ENCODE assay signal across 24 mouse cellular contexts in the genomic region with DNA sequence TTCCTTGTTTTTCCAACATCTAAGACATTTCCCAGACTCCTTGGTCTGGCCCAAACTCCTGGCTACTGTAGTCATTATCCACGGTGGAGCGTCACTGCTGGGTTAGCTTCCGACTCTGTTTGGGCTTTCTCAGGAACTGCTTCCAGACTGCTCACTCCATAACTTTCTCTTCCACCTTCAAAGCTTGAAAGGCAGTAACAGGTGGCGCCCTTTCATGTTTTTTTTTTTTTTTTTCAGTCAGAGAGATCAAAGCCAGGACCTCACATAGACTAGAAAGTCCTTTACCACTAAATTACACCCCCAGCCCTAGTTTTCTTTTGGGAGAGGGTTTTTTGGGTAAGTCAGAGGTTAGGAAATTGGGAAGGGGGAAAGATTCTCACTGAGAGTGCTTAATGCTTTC.
"Had no signal": no experiment of that assay in that cellular context is flagged by ENCODE, and none has a peak within 500 bp of the region (broad histone marks: within the 10 kb centered on the region; RNA-seq: fewer than 3 reads in every experiment).

No protein-coding gene starts in this region.

- H3K36me3 ChIP-seq: heart, embryonic 13.5 days; heart, embryonic 15.5 days; hindbrain, embryonic 13.5 days; hindbrain, embryonic 15.5 days; kidney, embryonic 15.5 days; limb, embryonic 10.5 days; limb, embryonic 12.5 days; liver, embryonic 13.5 days had no signal

- DNase-seq: gastrocnemius, postnatal 14 days; gastrocnemius, postnatal 36 days; heart, adult 11 months; heart, adult 2 months; heart, postnatal 14 days; heart, postnatal 36 days; kidney, adult 11 months; kidney, adult 2 months; kidney, adult 9 months; kidney, postnatal 14 days; kidney, postnatal 36 days; layer of hippocampus, adult 9-11 months; layer of hippocampus, postnatal 36 days; liver; liver, embryonic 13.5 days had no signal

- H3K27me3 ChIP-seq: heart, embryonic 13.5 days; heart, embryonic 15.5 days; hindbrain, embryonic 13.5 days; hindbrain, embryonic 15.5 days; kidney, embryonic 15.5 days; limb, embryonic 12.5 days had no signal

- H3K4me3 ChIP-seq: heart, adult 2 months; heart, embryonic 13.5 days; heart, embryonic 15.5 days; hindbrain, embryonic 13.5 days; hindbrain, embryonic 15.5 days; kidney, embryonic 15.5 days; limb, embryonic 10.5 days; limb, embryonic 12.5 days; liver, embryonic 13.5 days had no signal

- H3K9me3 ChIP-seq: heart, embryonic 13.5 days; heart, embryonic 15.5 days; hindbrain, embryonic 13.5 days; hindbrain, embryonic 15.5 days; kidney, embryonic 15.5 days; limb, embryonic 10.5 days; limb, embryonic 12.5 days; liver, embryonic 13.5 days had no signal

- H3K27ac ChIP-seq: heart, adult 2 months; heart, embryonic 13.5 days; heart, embryonic 15.5 days; hindbrain, embryonic 13.5 days; hindbrain, embryonic 15.5 days; hindbrain, postnatal 0 days; kidney, embryonic 15.5 days; kidney, postnatal 0 days; limb, embryonic 10.5 days; limb, embryonic 12.5 days; liver, embryonic 13.5 days had no signal

- H3K4me1 ChIP-seq: limb, embryonic 12.5 days had no signal

- H3K9ac ChIP-seq: heart, embryonic 13.5 days; heart, embryonic 15.5 days; hindbrain, embryonic 13.5 days; hindbrain, embryonic 15.5 days; kidney, embryonic 15.5 days; limb, embryonic 12.5 days; liver, embryonic 13.5 days had no signal
